Mouse (Mus musculus): ENCODE data around the gene AC131692.1. TPM values are rescaled to one million over a fixed set of nuclear protein-coding genes. Genes with fewer than 3 reads are reported as not detected.

AC131692.1 gene
- total RNA-seq, 2 experiments from 2014 or later = not detected

DNA sequence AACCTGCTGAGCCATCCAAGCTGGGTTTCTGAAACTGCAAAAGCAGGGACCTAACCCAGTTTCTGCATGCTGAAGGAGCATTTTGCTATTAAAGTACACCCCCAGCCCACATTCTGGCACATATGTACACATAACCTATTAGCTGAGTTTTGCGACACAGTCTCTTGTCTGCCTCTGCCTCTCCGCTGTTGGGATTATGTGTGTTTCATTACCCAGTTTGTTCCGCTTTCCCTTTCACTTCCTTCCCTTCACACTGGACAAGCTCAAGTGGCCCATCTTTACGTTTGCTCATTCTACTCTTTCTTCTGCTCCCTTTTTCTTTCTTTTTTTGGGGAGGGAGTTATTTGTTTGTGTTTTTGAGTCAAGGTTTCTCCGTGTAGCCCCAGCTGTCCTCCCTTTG is 20.3 kb upstream of the AC131692.1 start:
- TF ChIP-seq CTCF (conservative IDR thresholded peaks at IDR 0.05) = no peak
- 0 out of 2 replicates have a peak overlapping the region, but pooled peaks have one; percentile 14 for H3K27ac ChIP-seq
- H3K4me3 ChIP-seq = no peak overlapping the region
- no peak for DNase-seq (ENCODE audit: low spot score in 2 of 2)

DNA sequence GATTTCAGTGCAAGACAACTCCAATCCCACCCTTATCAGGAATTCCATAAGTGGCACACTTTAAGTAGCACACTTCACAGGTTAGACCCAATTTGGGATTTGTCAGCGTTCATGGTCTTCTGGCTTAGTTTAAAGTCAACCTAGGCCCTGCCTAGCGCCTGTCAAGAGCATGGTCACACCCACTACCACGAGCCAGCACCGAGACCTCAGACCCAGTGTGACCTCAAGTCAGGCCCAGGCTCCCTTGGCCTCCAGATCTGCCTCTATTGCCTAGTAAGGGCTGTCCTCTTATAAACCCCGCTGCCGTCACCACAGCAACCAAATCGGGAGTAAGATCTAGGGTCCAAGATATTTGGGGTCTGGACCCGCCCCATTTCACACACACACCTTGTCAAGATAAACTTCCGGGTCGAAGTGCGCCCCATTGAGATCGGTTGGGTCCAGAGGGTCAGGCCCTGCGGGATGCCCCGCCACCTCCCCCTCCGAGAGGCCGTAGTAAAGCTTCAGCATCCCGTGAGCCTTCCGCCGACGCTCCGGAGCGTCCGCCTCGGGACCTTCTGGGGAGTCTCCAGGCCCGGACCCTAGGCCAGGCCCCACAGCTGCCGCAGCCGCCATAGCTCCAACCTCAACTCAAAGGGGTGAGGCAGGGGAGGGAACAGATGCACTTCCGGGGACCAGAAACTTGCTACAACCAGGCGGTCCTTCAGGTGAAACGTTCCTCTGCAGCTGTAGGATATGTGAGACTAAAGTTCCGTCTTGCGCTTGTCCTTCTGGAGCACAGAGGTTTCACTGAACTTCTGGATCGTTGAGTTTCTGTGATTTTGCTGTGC is 17.4 kb upstream of the AC131692.1 start, which contains the start of gene Vps51:
Vps51 (minus strand) TSS at position 668 of the 830 bp plus-strand sequence.
- peak; percentile 86 to 89 for DNase-seq (ENCODE audit: low spot score in 2 of 2)
- H3K27ac ChIP-seq = peak within 1 kb of the TSS; percentile 95
- H3K4me3 ChIP-seq = peak within 1 kb of the TSS; percentile 72
- no peak for TF ChIP-seq CTCF (conservative IDR thresholded peaks at IDR 0.05)

DNA sequence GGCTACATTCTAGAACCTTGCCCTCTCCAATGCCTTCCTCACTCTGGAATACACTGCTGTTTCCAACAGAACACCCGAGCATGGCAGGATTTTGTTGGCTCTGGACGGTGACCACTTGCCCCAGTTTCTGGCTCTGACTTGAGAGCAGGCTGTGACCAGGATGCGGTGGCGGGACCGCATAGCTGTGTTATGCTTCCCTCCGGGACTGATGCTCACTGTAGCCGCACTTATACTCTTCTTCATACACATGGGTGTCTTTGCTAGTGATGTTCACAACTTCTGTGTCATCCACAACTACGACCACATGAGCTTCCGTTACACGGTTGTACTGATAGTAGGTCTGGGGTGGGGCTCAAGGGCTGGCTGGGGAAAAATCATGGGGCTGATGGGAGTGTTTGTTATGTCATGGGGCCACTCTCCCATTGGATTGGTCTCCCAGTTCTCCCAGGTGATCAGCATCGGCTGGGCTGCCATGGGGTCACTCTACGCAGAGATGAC is 14.2 kb upstream of the AC131692.1 start, which contains the start of gene Tmem262:
Tmem262 (plus strand) TSS at position 51 of the 498 bp plus-strand sequence.
- H3K27ac ChIP-seq = no peak within 1 kb of the TSS
- H3K4me3 ChIP-seq = no peak within 1 kb of the TSS
- no peak for DNase-seq (ENCODE audit: low spot score in 2 of 2)
- TF ChIP-seq CTCF (conservative IDR thresholded peaks at IDR 0.05) = no peak

- no peak for DNase-seq (ENCODE audit: low spot score in 2 of 2)
- H3K27ac ChIP-seq = no peak within 1 kb of the TSS
- no peak within 1 kb of the TSS for H3K4me3 ChIP-seq
- TF ChIP-seq CTCF (conservative IDR thresholded peaks at IDR 0.05) = no peak
These were observed 12.1 kb upstream of the AC131692.1 start, which contains the start of gene Gm28374 for GRCm38 (mm10) chr19:6082156-6082555. Gene Gm28374, minus strand, starts transcription at chr19:6082256.

DNA sequence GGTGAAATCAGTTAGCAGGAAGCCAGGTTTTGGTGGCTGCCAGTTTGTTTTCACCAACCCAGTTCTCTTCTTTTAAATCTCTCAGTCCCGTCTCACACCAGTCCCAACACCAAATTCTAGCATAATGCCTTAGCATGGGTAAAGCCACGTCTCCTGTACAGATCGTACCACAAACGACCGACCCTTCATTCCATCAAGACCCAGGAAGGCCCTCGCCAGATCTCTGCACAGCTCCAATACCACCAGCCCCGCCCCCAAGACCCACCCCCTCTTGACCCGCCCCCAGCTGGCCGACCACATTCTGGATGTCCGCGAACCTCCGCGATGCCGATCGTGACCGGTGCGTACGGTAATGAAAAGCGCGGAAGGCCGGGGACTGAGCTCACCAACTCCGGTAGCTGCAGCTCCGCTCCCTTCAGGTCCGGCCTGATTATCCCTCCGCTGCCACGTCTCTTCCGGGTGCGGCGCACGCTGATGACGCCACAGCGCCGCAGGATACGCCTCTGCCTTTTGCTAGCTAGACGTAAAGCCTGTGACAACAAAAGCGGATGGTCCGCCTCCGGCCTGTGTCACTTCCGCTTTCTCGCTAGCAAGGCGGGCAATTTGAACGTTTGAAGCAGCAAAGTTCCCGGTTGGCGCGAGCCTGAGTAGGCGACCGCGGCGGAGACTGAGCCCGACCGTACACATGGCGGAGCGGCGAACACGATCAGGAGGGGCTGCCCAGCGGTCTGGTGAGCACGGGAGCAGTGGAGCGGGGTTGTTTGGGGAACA is 9.6 kb upstream of the AC131692.1 start, which contains the start of the genes Zfpl1 and Cdca5:
Zfpl1 (minus strand) TSS at position 479 of the 771 bp plus-strand sequence.
Cdca5 (plus strand) TSS at position 506 of the 771 bp plus-strand sequence.
- peak within 1 kb of the TSS; percentile 68; the same call in 1 of the 2 replicates for H3K27ac ChIP-seq

GRCm38 (mm10) chr19:6085417-6085879 is 8.8 kb upstream of the AC131692.1 start:
- Histone ChIP-seq H3K4me3 (peak overlapping the region; percentile 70), H3K27ac (no peak overlapping the region)
- no peak for TF ChIP-seq CTCF (conservative IDR thresholded peaks at IDR 0.05)
- no peak for DNase-seq (ENCODE audit: low spot score in 2 of 2)

More for the DNA sequence above, 9.6 kb upstream of the AC131692.1 start, which contains the start of the genes Zfpl1 and Cdca5:
- peak within 1 kb of the TSS; percentile 70 for H3K4me3 ChIP-seq
- DNase-seq (ENCODE audit: low spot score in 2 of 2) = peak; percentile 95 to 97
- TF ChIP-seq CTCF (conservative IDR thresholded peaks at IDR 0.05) = peak; percentile 19; the same call in 1 of the 2 replicates

- no peak for TF ChIP-seq CTCF (conservative IDR thresholded peaks at IDR 0.05)
- no peak for DNase-seq (ENCODE audit: low spot score in 2 of 2)
- no peak overlapping the region for H3K27ac ChIP-seq
- no peak overlapping the region for H3K4me3 ChIP-seq
These were observed 5.4 kb upstream of the AC131692.1 start for GRCm38 (mm10) chr19:6088841-6089240.

GRCm38 (mm10) chr19:6097847-6098246 is 3.6 kb downstream of the AC131692.1 start:
- H3K27ac ChIP-seq = no peak overlapping the region
- H3K4me3 ChIP-seq = no peak overlapping the region
- DNase-seq (ENCODE audit: low spot score in 2 of 2) = no peak
- no peak for TF ChIP-seq CTCF (conservative IDR thresholded peaks at IDR 0.05)

DNA sequence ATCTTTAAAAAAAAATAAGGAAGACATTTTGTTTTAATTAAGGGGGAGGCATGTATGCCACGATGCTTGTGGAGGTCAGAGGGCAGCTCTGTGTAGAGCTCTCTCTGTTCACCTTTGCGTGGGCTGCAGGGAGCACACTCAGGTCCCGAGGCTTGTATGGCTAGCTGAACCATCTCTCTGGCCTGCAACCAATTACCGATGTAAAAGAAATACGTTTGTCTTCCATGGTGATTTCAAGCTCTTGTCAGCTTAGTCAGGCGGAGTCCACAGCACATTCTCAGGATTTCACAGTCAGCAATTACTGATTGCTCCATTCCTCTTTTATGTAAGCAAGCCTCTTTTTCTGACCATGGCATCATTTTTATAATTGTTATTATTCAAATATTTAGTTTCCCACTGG is 7.0 kb downstream of the AC131692.1 start:
- no peak for TF ChIP-seq CTCF (conservative IDR thresholded peaks at IDR 0.05)

GRCm38 (mm10) chr19:6102169-6102853 is 8.1 kb downstream of the AC131692.1 start:
- Histone ChIP-seq H3K4me3 (no peak overlapping the region), H3K27ac (no peak overlapping the region)
- TF ChIP-seq CTCF (conservative IDR thresholded peaks at IDR 0.05) = no peak
- DNase-seq (ENCODE audit: low spot score in 2 of 2) = no peak

More for the DNA sequence above, 7.0 kb downstream of the AC131692.1 start:
- no peak overlapping the region for H3K27ac ChIP-seq
- no peak for DNase-seq (ENCODE audit: low spot score in 2 of 2)
- no peak overlapping the region for H3K4me3 ChIP-seq

GRCm38 (mm10) chr19:6104476-6104875 is 10.3 kb downstream of the AC131692.1 start:
- Histone ChIP-seq H3K4me3 (no peak overlapping the region), H3K27ac (no peak overlapping the region)
- DNase-seq (ENCODE audit: low spot score in 2 of 2) = no peak
- TF ChIP-seq CTCF (conservative IDR thresholded peaks at IDR 0.05) = no peak

- Histone ChIP-seq H3K27ac (no peak within 1 kb of the TSS), H3K4me3 (no peak within 1 kb of the TSS)
- no peak for DNase-seq (ENCODE audit: low spot score in 2 of 2)
- no peak for TF ChIP-seq CTCF (conservative IDR thresholded peaks at IDR 0.05)
These were observed 11.4 kb downstream of the AC131692.1 start, which contains the start of gene Naaladl1 for GRCm38 (mm10) chr19:6105586-6105985. Gene Naaladl1, plus strand, starts transcription at chr19:6105782.

Measured in layer of hippocampus, adult 2 months (tissue).